ENCODE assay signal across 15 mouse cellular contexts in genomic region chr13:49504510-49504909, GRCm38 (mm10). TPM values are rescaled to one million over a fixed set of nuclear protein-coding genes. Genes with fewer than 3 reads are reported as not detected.
A peak's percentile ranks its signal among the peaks of the same experiment; 100 is the strongest.
DNase-seq lines count a peak whose midpoint lies in the region; TF ChIP-seq lines count a peak whose summit lies in the region.
"Had no signal": no experiment of that assay in that cellular context is flagged by ENCODE, and none has a peak within 500 bp of the region (broad histone marks: within the 10 kb centered on the region; RNA-seq: fewer than 3 reads in every experiment).

Ecm2 (plus strand) TSS chr13:49504810.

- DNase-seq in gastrocnemius, postnatal 10 days: no peak
- DNase-seq in gastrocnemius, postnatal 25 days: no peak
- no peak for DNase-seq in left cerebral cortex, adult 2 months (ENCODE audit: extremely low spot score in 1 of 2, low spot score in 2 of 2)
- DNase-seq in left cerebral cortex, postnatal 36 days (ENCODE audit: low spot score in 2 of 2): no peak
- DNase-seq in NIH3T3 (ENCODE audit: low read depth): peak; percentile 27
- DNase-seq in heart, postnatal 25 days (ENCODE audit: low spot score): no peak
- DNase-seq in ovary, adult 18-20 months (ENCODE audit: low spot score): no peak
- no peak for DNase-seq in adrenal gland, postnatal 4 days (ENCODE audit: low spot score in 2 of 2)
- DNase-seq: B cell, adult 2 months; kidney, adult 2 months; right cerebral cortex, postnatal 4 days; thymus, adult 18-20 months had no signal

- peak within 1 kb of the TSS; percentile 31; the same call in 1 of the 2 replicates for H3K4me3 ChIP-seq in left cerebral cortex, adult 2 months
- H3K4me3 ChIP-seq: liver, embryonic 12.5 days; midbrain, embryonic 13.5 days; neural tube, embryonic 15.5 days had no signal

- intact Hi-C loops in left cerebral cortex, adult 2 months (cut with DNase I): no loop called here
- intact Hi-C loops in left cerebral cortex, postnatal 36 days (cut with DNase I): no loop called here
- intact Hi-C loops in heart, postnatal 25 days (cut with DNase I): loop anchor here (10.0 kb wide), 1 partner anchor 160 kb away; the partner anchor contains the start of gene Bicd2

- H3K27ac ChIP-seq in left cerebral cortex, adult 2 months: peak within 1 kb of the TSS; percentile 68; the same call in 1 of the 2 replicates
- H3K27ac ChIP-seq: liver, embryonic 12.5 days; midbrain, embryonic 13.5 days; neural tube, embryonic 15.5 days had no signal

- no peak for TF ChIP-seq CTCF in left cerebral cortex, adult 2 months (IDR thresholded peaks at IDR 0.05)

RNA-seq across cellular contexts. Expression of gene Ecm2, which starts in this region (rescaled TPM):
- total RNA-seq in gastrocnemius, postnatal 10 days (2021): 10 to 100 TPM; 17.8 TPM
- 10 to 100 TPM in 1 of 2 experiments, 1 to 10 TPM in 1; 9.6 to 10.9 TPM for total RNA-seq in gastrocnemius, postnatal 25 days (2021)
- total RNA-seq in left cerebral cortex, adult 2 months (2021): 1 to 10 TPM; 2.2 to 2.4 TPM
- total RNA-seq in left cerebral cortex, postnatal 36 days (2021): 1 to 10 TPM; 2.2 to 2.6 TPM
- 10 to 100 TPM; 15.1 to 16.1 TPM for total RNA-seq in heart, postnatal 25 days (2021)
- total RNA-seq in adrenal gland, postnatal 4 days (2021): 1 to 10 TPM; 6.1 to 6.3 TPM
